Mouse (Mus musculus) 416B (cell line): ENCODE results near the gene Ttc4.

Experiments
- DNase-seq: peaks from one replicate; pipeline ENCODE4 v3.0.0; 2011; ENCODE audit warnings: low read depth

Ttc4 gene

DNA sequence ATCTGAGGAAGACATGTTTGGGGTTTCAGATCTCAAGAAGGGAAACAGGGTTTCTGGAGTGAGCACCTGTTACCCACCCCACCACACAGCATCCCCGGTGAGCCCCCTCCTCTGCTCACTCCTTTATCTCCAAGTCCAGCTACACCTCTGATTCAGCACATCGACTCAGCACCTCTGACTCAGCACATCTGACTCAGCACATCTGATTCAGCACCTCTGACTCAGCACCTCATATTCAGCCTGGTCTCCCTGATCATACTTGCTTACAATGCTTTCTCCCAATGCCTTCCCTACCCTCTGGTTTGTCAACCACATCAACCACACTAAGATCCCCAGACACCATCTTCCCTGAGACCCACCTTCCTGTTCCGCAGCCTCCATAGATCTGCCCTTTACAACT, 65.2 kb downstream of the Ttc4 start:
- DNase-seq, result peak; percentile 81

DNA sequence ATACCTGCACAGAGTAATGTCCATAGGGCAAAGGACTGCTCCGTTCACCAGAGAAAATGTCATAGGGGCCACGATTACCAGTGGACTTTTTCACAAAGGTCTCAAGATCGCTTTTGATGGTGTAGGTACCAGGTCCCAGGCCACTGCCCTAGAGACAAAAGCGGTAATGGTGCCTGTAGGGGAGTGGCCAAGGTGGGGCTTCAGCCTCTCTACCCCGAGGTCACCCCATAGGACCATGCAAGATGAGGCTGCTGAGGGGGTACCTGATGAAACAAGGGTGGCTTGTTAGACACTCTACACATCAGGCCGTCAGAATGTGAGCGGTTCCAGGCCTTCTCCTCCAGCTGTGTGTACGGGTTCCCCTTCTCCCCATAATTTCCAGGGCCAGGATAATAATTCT, 65.6 kb downstream of the Ttc4 start:
- no peak for DNase-seq
